ENCODE assay signal across 8 mouse cellular contexts in the genomic region with DNA sequence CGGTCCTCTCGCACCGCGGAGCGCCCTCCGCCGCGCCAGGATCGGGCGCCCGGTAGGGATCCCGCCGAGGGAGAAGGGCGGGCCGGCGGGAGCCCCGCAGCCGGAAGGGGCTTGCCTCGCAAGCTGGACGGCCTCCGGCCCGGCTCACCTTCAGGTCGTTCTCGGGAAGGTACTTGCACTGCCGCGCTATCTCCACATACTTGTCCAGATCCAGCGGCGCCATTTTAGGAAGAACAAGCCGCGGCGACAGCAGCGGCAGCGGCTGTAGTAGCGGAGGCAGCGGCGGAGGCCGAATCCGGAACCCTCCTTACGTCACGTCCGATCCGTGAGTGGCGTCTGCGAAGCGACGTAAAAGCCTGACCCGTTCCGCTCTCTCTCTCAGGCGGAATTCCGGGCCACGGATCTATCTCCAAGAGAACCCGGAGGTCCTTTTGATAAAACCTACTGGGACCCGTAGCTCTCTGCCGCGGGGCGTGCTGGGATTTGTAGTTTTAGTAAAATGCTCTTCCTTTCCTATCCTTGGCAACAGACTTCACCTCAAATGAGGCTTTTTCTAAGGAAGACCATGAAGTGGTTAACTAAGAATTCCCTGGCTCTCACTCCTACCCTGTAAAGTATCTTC. TPM values are rescaled to one million over a fixed set of nuclear protein-coding genes. Genes with fewer than 3 reads are reported as not detected.
DNase-seq lines count a peak whose midpoint lies in the region; ATAC-seq and TF ChIP-seq lines count a peak whose summit lies in the region.

Ppp6c (minus strand) TSS at position 433 of the 622 bp plus-strand sequence.

- peak; percentile 97 for ATAC-seq in common myeloid progenitor, adult 5-6 weeks (replicated peaks; ENCODE audit: low read depth, poor library complexity, severe bottlenecking)
- peak; percentile 99 for ATAC-seq in hindbrain, postnatal 0 days
- peak; percentile 96 for ATAC-seq in megakaryocyte, adult 5-6 weeks (ENCODE audit: poor library complexity, severe bottlenecking)

- no peaks in the 10 kb centered on the region for H3K27me3 ChIP-seq in hindbrain, postnatal 0 days (ENCODE audit: insufficient read depth, low read length)

- peak within 1 kb of the TSS; percentile 76 for H3K4me3 ChIP-seq in gastrocnemius, adult 2 months
- H3K4me3 ChIP-seq in hindbrain, postnatal 0 days (ENCODE audit: low read length) = peak within 1 kb of the TSS; percentile 85
- peak within 1 kb of the TSS; percentile 72 for H3K4me3 ChIP-seq in left cerebral cortex, adult 2 months

- peak within 1 kb of the TSS; percentile 70 for H3K4me2 ChIP-seq in hindbrain, postnatal 0 days (ENCODE audit: low read depth, low read length)

- peak within 1 kb of the TSS; percentile 83 for H3K9ac ChIP-seq in hindbrain, postnatal 0 days (replicated peaks; ENCODE audit: low read length)

- no peak for TF ChIP-seq CTCF in gastrocnemius, adult 2 months (IDR thresholded peaks at IDR 0.05)
- TF ChIP-seq CTCF in hindbrain, postnatal 0 days (IDR thresholded peaks at IDR 0.05; ENCODE audit: low read depth) = no peak
- no peak for TF ChIP-seq CTCF in left cerebral cortex, adult 2 months (IDR thresholded peaks at IDR 0.05)

- under 1% methylated on average over 55 of the region's 56 CpGs for WGBS in hindbrain, postnatal 0 days

- H3K4me1 ChIP-seq in hindbrain, postnatal 0 days (ENCODE audit: insufficient read depth, low read length) = peaks cover 6% of the 10 kb centered on the region; the same call in 1 of the 2 replicates

- intact Hi-C loops in gastrocnemius, adult 2 months (cut with DNase I) = no loop called here
- intact Hi-C loops in left cerebral cortex, adult 2 months (cut with DNase I) = no loop called here

- no peaks in the 10 kb centered on the region for H3K36me3 ChIP-seq in hindbrain, postnatal 0 days (ENCODE audit: insufficient read depth, low read length)

- peak; percentile 97 for DNase-seq in ZHBTc4 (ENCODE audit: low read depth, low spot score)
- DNase-seq in gastrocnemius, adult 2 months = peak; percentile 94
- peak; percentile 99 for DNase-seq in hindbrain, postnatal 0 days (ENCODE audit: low spot score)
- DNase-seq in left cerebral cortex, adult 2 months (ENCODE audit: extremely low spot score in 1 of 2, low spot score in 2 of 2) = peak; percentile 93 to 94
- DNase-seq in right cerebral cortex, adult 2 months (ENCODE audit: low spot score in 2 of 2) = peak; percentile 98
- peak; percentile 93 for DNase-seq in urinary bladder, postnatal 14 days (ENCODE audit: low spot score)

- peak within 1 kb of the TSS; percentile 96 for H3K27ac ChIP-seq in gastrocnemius, adult 2 months
- H3K27ac ChIP-seq in hindbrain, postnatal 0 days = peak within 1 kb of the TSS; percentile 95
- H3K27ac ChIP-seq in left cerebral cortex, adult 2 months = peak within 1 kb of the TSS; percentile 94

- no peaks in the 10 kb centered on the region for H3K9me3 ChIP-seq in hindbrain, postnatal 0 days (ENCODE audit: low read length)

RNA-seq across cellular contexts. Expression of gene Ppp6c, which starts in this region (rescaled TPM):
- total RNA-seq in common myeloid progenitor, adult 5-6 weeks (2017) = 43.6 and 67.2 TPM in 2 replicates
- 10 to 100 TPM; 58.7 to 68.5 TPM for total RNA-seq in gastrocnemius, adult 2 months (2021)
- total RNA-seq in hindbrain, postnatal 0 days (2014; rRNA removed) = 42.8 and 46.1 TPM in 2 replicates
- polyA plus RNA-seq in hindbrain, postnatal 0 days (2015; fragmentation: Nextera tagmentation; extraction: Ambion mirVana) = 48.6 and 50.3 TPM in 2 replicates
- total RNA-seq in left cerebral cortex, adult 2 months (2021) = 10 to 100 TPM; 63.2 to 67.5 TPM
- 133 and 150 TPM in 2 replicates for total RNA-seq in megakaryocyte, adult 5-6 weeks (2015)
- 71.6 and 77.3 TPM in 2 replicates for total RNA-seq in megakaryocyte, adult 5-6 weeks (2017)

Comparison
In these comparisons a context has a peak if more than half of its experiments do, and no peak if none do; other contexts are left out.
1. Peak in every context shown above with its lines: DNase-seq, ATAC-seq, H3K4me3 ChIP-seq and H3K27ac ChIP-seq.